Mouse (Mus musculus): ENCODE data around the gene Hapln4.

Gene Hapln4

DNA sequence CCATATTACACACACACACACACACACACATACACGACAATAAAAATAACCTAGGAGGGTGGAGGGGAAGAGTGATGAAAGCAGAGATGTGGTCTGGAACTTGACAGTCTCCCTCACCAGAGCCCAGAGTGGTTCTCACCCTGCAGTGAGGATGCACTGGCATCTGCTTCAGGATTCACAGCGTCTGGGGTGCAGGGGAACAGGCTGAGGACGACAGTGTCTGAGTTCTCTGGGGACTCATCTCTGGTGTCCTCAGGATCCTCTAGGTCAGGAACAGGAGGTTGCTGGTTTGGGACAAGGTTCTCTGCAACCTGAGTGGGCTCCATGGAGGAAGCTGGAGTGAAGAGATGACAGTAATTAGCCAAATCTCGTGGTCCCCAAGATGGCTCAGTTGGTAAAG is 54.6 kb downstream of the Hapln4 start:
- DNase-seq (ENCODE audit: low read depth, low spot score): no peak

DNA sequence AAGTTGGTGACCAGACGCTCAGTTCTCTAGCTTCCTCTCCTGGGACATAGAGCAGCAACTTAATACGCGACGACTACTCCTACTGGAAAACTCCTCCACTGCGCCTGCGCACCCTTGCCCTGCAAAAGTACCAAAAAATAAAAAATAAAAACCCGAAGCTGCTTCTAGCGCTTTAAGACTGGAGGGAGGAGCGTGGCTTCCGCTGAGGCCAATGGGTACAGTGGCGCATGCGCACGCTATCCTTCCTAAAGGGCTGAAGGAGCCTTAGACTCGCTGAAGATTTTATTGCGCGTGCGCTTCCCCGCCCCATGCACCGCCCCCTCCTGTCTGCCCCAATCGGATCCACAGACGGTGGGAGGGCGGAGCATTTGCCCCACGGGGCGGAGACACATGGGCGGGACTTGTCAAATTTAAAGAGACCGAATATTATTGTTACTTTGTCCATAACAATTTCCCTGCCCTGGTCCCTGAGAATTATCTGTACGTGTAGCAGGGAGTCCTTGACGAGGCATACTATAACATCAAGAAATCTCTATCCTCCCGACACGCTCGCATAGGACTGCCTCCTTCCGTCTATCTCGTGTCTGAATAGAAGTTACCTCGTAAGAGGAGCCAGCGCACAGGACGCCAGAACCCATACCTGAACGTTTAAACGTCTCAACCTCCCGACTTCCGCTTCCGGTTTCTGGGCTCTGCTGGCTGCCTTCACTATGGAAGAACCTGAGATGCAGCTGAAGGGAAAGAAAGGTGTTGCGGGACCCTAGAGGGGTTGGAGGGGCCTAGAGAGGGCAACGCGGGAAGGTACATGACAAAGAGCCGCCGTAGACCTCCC is 56.0 kb downstream of the Hapln4 start, which contains the start of the genes Rfxank, Borcs8 and Mef2b:
Rfxank (minus strand) TSS at position 129 of the 832 bp plus-strand sequence.
Borcs8 (plus strand) TSS at position 474 of the 832 bp plus-strand sequence.
Mef2b (plus strand) TSS at position 686 of the 832 bp plus-strand sequence.
- peak; percentile 99 for DNase-seq (ENCODE audit: low read depth, low spot score)

DNA sequence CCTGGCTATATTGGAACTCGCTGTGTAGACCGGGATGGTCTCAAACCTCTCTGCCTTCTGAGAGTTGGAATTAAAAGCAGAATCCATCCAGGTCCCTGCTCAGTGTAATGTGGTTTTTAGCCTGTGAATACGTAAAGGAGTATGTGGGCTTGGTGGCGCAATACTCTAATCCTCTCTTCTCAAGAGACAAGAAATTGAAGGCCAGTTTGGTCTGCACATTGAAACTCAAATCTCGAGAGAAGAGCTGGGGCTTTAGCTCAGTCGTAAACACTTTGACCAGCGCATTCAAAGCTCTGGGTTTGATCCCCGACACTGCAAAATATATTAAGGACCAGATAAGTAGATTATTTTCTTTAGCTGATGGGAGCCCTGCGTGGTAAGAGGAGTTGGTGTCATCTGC is 56.7 kb downstream of the Hapln4 start:
- no peak for DNase-seq (ENCODE audit: low read depth, low spot score)

Data from telencephalon, adult 2 months (tissue).